30 mouse cellular contexts compared by ENCODE assay signal in the genomic region with DNA sequence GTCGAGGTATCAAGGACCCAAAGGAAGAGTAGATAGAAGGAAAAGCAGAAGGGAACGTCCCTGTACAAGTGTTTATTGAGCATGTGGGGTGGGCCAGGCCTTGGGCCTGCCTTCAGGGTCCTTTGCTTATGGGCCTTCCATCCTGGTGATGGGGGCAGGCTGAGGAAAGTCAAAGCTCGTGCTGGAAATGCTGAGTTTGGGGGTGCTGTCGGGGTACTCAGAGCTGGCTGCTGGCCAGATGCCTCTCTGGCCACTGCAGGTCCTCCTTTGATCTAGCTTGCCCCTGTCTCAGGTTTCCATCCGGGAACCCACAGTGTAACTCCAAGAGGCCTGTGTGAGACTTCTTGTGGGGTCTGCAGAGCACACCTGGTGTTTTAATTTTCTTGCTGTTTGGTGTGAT. TPM values are rescaled to one million over a fixed set of nuclear protein-coding genes. Genes with fewer than 3 reads are reported as not detected.
DNase-seq lines count a peak whose midpoint lies in the region; ATAC-seq and TF ChIP-seq lines count a peak whose summit lies in the region.
"Had no signal": no experiment of that assay in that cellular context is flagged by ENCODE, and none has a peak within 500 bp of the region (broad histone marks: within the 10 kb centered on the region; RNA-seq: fewer than 3 reads in every experiment).

No protein-coding gene starts in this region.

- TF ChIP-seq POLR2A in bone marrow, adult 2 months (IDR thresholded peaks at IDR 0.05; ENCODE audit: borderline replicate concordance, control insufficient read depth, low read depth, low read length), result no peak

- intact Hi-C loops in left cerebral cortex, postnatal 25 days (cut with DNase I), result no loop called here
- intact Hi-C loops in left cerebral cortex, postnatal 14 days (cut with DNase I), result no loop called here

- H3K27me3 ChIP-seq in heart, embryonic 12.5 days (replicated peaks), result peaks cover 44% of the 10 kb centered on the region
- peaks cover 25% of the 10 kb centered on the region for H3K27me3 ChIP-seq in limb, embryonic 12.5 days
- H3K27me3 ChIP-seq in liver, postnatal 0 days (ENCODE audit: insufficient read depth, low read length), result peaks cover 5% of the 10 kb centered on the region; the same call in 1 of the 2 replicates

- H3K4me1 ChIP-seq in heart, embryonic 12.5 days (replicated peaks), result peaks cover 7% of the 10 kb centered on the region
- peaks cover 2% of the 10 kb centered on the region; the same call in 1 of the 2 replicates for H3K4me1 ChIP-seq in bone marrow, adult 2 months (ENCODE audit: control insufficient read depth, insufficient read depth, low read length)
- H3K4me1 ChIP-seq in limb, embryonic 12.5 days (replicated peaks), result peaks cover 16% of the 10 kb centered on the region
- peaks cover 3% of the 10 kb centered on the region for H3K4me1 ChIP-seq in liver, postnatal 0 days (ENCODE audit: insufficient read depth)

- peak; percentile 16; the same call in 1 of the 2 replicates for ATAC-seq in heart, embryonic 12.5 days (ENCODE audit: insufficient number of reproducible peaks, low FRiP score)
- ATAC-seq in limb, embryonic 12.5 days (ENCODE audit: insufficient number of reproducible peaks, insufficient read depth, low FRiP score, low TSS enrichment, low read depth), result no peak
- ATAC-seq in liver, postnatal 0 days, result no peak
- ATAC-seq: forebrain, embryonic 14.5 days; midbrain, embryonic 13.5 days had no signal

- no peaks in the 10 kb centered on the region for H3K9me3 ChIP-seq in heart, embryonic 12.5 days (replicated peaks)
- H3K9me3 ChIP-seq in limb, embryonic 12.5 days, result no peaks in the 10 kb centered on the region
- no peaks in the 10 kb centered on the region for H3K9me3 ChIP-seq in liver, postnatal 0 days (ENCODE audit: low read length)
- H3K9me3 ChIP-seq: embryonic facial prominence, embryonic 15.5 days; limb, embryonic 13.5 days; lung, embryonic 15.5 days; megakaryocyte, embryonic 14.5 days; midbrain, embryonic 13.5 days; neural tube, embryonic 13.5 days had no signal

- H3K36me3 ChIP-seq in heart, embryonic 12.5 days, result no peaks in the 10 kb centered on the region
- no peaks in the 10 kb centered on the region for H3K36me3 ChIP-seq in limb, embryonic 12.5 days
- no peaks in the 10 kb centered on the region for H3K36me3 ChIP-seq in liver, postnatal 0 days (replicated peaks; ENCODE audit: insufficient read depth, low read length)
- H3K36me3 ChIP-seq: embryonic facial prominence, embryonic 15.5 days; limb, embryonic 13.5 days; lung, embryonic 15.5 days; midbrain, embryonic 13.5 days; neural tube, embryonic 13.5 days had no signal

- WGBS in heart, embryonic 12.5 days, result 55% methylated on average over 5 of the region's 5 CpGs
- WGBS in bone marrow, adult 2 months, result 73% methylated on average over 5 of the region's 5 CpGs
- WGBS in limb, embryonic 12.5 days, result 13% methylated on average over 5 of the region's 5 CpGs
- WGBS in liver, postnatal 0 days (ENCODE audit: insufficient replicate concordance), result 45% methylated on average over 5 of the region's 5 CpGs

- H3K9ac ChIP-seq in heart, embryonic 12.5 days, result no peak overlapping the region
- H3K9ac ChIP-seq in limb, embryonic 12.5 days (replicated peaks), result no peak overlapping the region
- H3K9ac ChIP-seq in liver, postnatal 0 days (replicated peaks), result no peak overlapping the region
- H3K9ac ChIP-seq: lung, embryonic 15.5 days; neural tube, embryonic 13.5 days had no signal

- no peak for TF ChIP-seq EP300 in liver, postnatal 0 days (IDR thresholded peaks at IDR 0.05; ENCODE audit: low read depth)

- TF ChIP-seq CTCF in bone marrow, adult 2 months (IDR thresholded peaks at IDR 0.05; ENCODE audit: control insufficient read depth, insufficient read depth, low read length), result no peak
- no peak for TF ChIP-seq CTCF in liver, postnatal 0 days (IDR thresholded peaks at IDR 0.05; ENCODE audit: low read depth)

- no peak overlapping the region for H3K4me3 ChIP-seq in heart, embryonic 12.5 days
- H3K4me3 ChIP-seq in bone marrow, adult 2 months (replicated peaks; ENCODE audit: control insufficient read depth, low read depth, low read length), result no peak overlapping the region
- no peak overlapping the region for H3K4me3 ChIP-seq in limb, embryonic 12.5 days (replicated peaks)
- H3K4me3 ChIP-seq in liver, postnatal 0 days (ENCODE audit: low read depth, low read length), result no peak overlapping the region
- H3K4me3 ChIP-seq: left cerebral cortex, adult 2 months; myocyte had no signal

- no peak overlapping the region for H3K27ac ChIP-seq in heart, embryonic 12.5 days (ENCODE audit: poor library complexity, severe bottlenecking)
- 0 out of 2 replicates have a peak overlapping the region, but pooled peaks have one; percentile 21 for H3K27ac ChIP-seq in bone marrow, adult 2 months (ENCODE audit: control insufficient read depth, insufficient read depth, low read depth, low read length, poor library complexity)
- no peak overlapping the region for H3K27ac ChIP-seq in limb, embryonic 12.5 days
- H3K27ac ChIP-seq in liver, postnatal 0 days (ENCODE audit: low read depth), result no peak overlapping the region
- H3K27ac ChIP-seq: embryonic facial prominence, embryonic 15.5 days; hindbrain, postnatal 0 days; left cerebral cortex, adult 2 months; limb, embryonic 13.5 days; lung, embryonic 15.5 days; midbrain, embryonic 13.5 days; neural tube, embryonic 13.5 days had no signal

- no peak for DNase-seq in heart, adult 18-20 months
- DNase-seq in liver, postnatal 0 days, result no peak
- no peak for DNase-seq in left cerebral cortex, postnatal 25 days (ENCODE audit: low spot score in 2 of 2)
- DNase-seq in left cerebral cortex, postnatal 14 days (ENCODE audit: low spot score in 2 of 2), result no peak
- DNase-seq: adrenal gland, postnatal 25 days; B cell, adult 2 months; cerebellum, adult 9-10 months; gastrocnemius, postnatal 10 days; heart, postnatal 10 days; lung, postnatal 36 days; right cerebral cortex, adult 18-20 months; thymus, adult 18-20 months had no signal

- H3K4me2 ChIP-seq in heart, embryonic 12.5 days, result no peak overlapping the region
- H3K4me2 ChIP-seq in limb, embryonic 12.5 days, result peak overlapping the region; percentile 59; the same call in 1 of the 2 replicates
- peak overlapping the region; percentile 71; the same call in 1 of the 2 replicates for H3K4me2 ChIP-seq in liver, postnatal 0 days (ENCODE audit: low read depth, low read length)

RNA-seq across cellular contexts. Expression of a gene that starts 0.8 kb away (rescaled TPM):
- 0.97 TPM in 1 of 2 replicates, not detected in the other for polyA plus RNA-seq in heart, embryonic 12.5 days (2016; fragmentation: Nextera tagmentation; extraction: Ambion mirVana)
- total RNA-seq in heart, adult 18-20 months (2021), result not detected
- polyA plus RNA-seq in bone marrow, adult 2 months (2011; ENCODE audit: insufficient read depth, insufficient read length, low replicate concordance, missing spikeins), result 5.1 and 6.9 TPM in 2 replicates
- 0.65 and 0.72 TPM in 2 replicates for polyA plus RNA-seq in limb, embryonic 12.5 days (2016; fragmentation: Nextera tagmentation; extraction: Ambion mirVana)
- 9.2 and 10.3 TPM in 2 replicates for polyA plus RNA-seq in liver, postnatal 0 days (2015; fragmentation: Nextera tagmentation; extraction: Ambion mirVana)
- under 1 TPM in 1 of 2 experiments, not detected in 1; 0.71 TPM for total RNA-seq in left cerebral cortex, postnatal 25 days (2021)
- not detected for total RNA-seq in left cerebral cortex, postnatal 14 days (2021)
- total RNA-seq: adrenal gland, postnatal 25 days; CH12.LX; heart, postnatal 10 days had no signal
- polyA plus RNA-seq: forebrain, embryonic 14.5 days; lung, embryonic 15.5 days had no signal

RNA-seq across cellular contexts. Expression of a gene that starts 14.2 kb away (rescaled TPM):
- polyA plus RNA-seq in heart, embryonic 12.5 days (2016; fragmentation: Nextera tagmentation; extraction: Ambion mirVana), result not detected in 2 replicates
- total RNA-seq in heart, adult 18-20 months (2021), result not detected
- not detected in 2 replicates for polyA plus RNA-seq in bone marrow, adult 2 months (2011; ENCODE audit: insufficient read depth, insufficient read length, low replicate concordance, missing spikeins)
- not detected in 2 replicates for polyA plus RNA-seq in limb, embryonic 12.5 days (2016; fragmentation: Nextera tagmentation; extraction: Ambion mirVana)
- not detected in 2 replicates for polyA plus RNA-seq in liver, postnatal 0 days (2015; fragmentation: Nextera tagmentation; extraction: Ambion mirVana)
- total RNA-seq in left cerebral cortex, postnatal 25 days (2021), result not detected
- total RNA-seq in left cerebral cortex, postnatal 14 days (2021), result not detected
- total RNA-seq: adrenal gland, postnatal 25 days; CH12.LX; heart, postnatal 10 days; hindbrain, postnatal 0 days; left cerebral cortex, adult 2 months had no signal
- polyA plus RNA-seq: embryonic facial prominence, embryonic 15.5 days; forebrain, embryonic 14.5 days; hindbrain, embryonic 11.5 days; hindbrain, postnatal 0 days; intestine, postnatal 0 days; kidney, embryonic 16.5 days; limb, embryonic 13.5 days; lung, embryonic 15.5 days; midbrain, embryonic 13.5 days; neural tube, embryonic 13.5 days; stomach, embryonic 16.5 days had no signal

RNA-seq across cellular contexts. Expression of a gene that starts 21.1 kb away (rescaled TPM):
- 1.3 and 1.4 TPM in 2 replicates for polyA plus RNA-seq in heart, embryonic 12.5 days (2016; fragmentation: Nextera tagmentation; extraction: Ambion mirVana)
- total RNA-seq in heart, adult 18-20 months (2021), result 10 to 100 TPM; 13.2 to 14.8 TPM
- polyA plus RNA-seq in bone marrow, adult 2 months (2011; ENCODE audit: insufficient read depth, insufficient read length, low replicate concordance, missing spikeins), result 5.3 and 8.5 TPM in 2 replicates
- 1.6 and 2.9 TPM in 2 replicates for polyA plus RNA-seq in limb, embryonic 12.5 days (2016; fragmentation: Nextera tagmentation; extraction: Ambion mirVana)
- polyA plus RNA-seq in liver, postnatal 0 days (2015; fragmentation: Nextera tagmentation; extraction: Ambion mirVana), result 2.2 TPM in 2 replicates
- 1 to 10 TPM; 8.2 to 10.0 TPM for total RNA-seq in left cerebral cortex, postnatal 25 days (2021)
- total RNA-seq in left cerebral cortex, postnatal 14 days (2021), result 10 to 100 TPM in 1 of 2 experiments, 1 to 10 TPM in 1; 9.6 to 10.0 TPM

RNA-seq across cellular contexts. Expression of a gene that starts 21.4 kb away (rescaled TPM):
- 0.06 and 0.65 TPM in 2 replicates for polyA plus RNA-seq in heart, embryonic 12.5 days (2016; fragmentation: Nextera tagmentation; extraction: Ambion mirVana)
- total RNA-seq in heart, adult 18-20 months (2021), result 1 to 10 TPM; 1.5 to 2.1 TPM
- 0.81 and 1.2 TPM in 2 replicates for polyA plus RNA-seq in bone marrow, adult 2 months (2011; ENCODE audit: insufficient read depth, insufficient read length, low replicate concordance, missing spikeins)
- 0.68 and 0.87 TPM in 2 replicates for polyA plus RNA-seq in limb, embryonic 12.5 days (2016; fragmentation: Nextera tagmentation; extraction: Ambion mirVana)
- 5.4 and 6.0 TPM in 2 replicates for polyA plus RNA-seq in liver, postnatal 0 days (2015; fragmentation: Nextera tagmentation; extraction: Ambion mirVana)
- total RNA-seq in left cerebral cortex, postnatal 25 days (2021), result 1 to 10 TPM; 2.7 to 4.1 TPM
- total RNA-seq in left cerebral cortex, postnatal 14 days (2021), result 1 to 10 TPM; 4.1 to 4.5 TPM
- total RNA-seq: CH12.LX had no signal

RNA-seq across cellular contexts. Expression of a gene that starts 24.1 kb away (rescaled TPM):
- not detected in 2 replicates for polyA plus RNA-seq in heart, embryonic 12.5 days (2016; fragmentation: Nextera tagmentation; extraction: Ambion mirVana)
- not detected for total RNA-seq in heart, adult 18-20 months (2021)
- polyA plus RNA-seq in bone marrow, adult 2 months (2011; ENCODE audit: insufficient read depth, insufficient read length, low replicate concordance, missing spikeins), result not detected in 2 replicates
- polyA plus RNA-seq in limb, embryonic 12.5 days (2016; fragmentation: Nextera tagmentation; extraction: Ambion mirVana), result not detected in 2 replicates
- polyA plus RNA-seq in liver, postnatal 0 days (2015; fragmentation: Nextera tagmentation; extraction: Ambion mirVana), result not detected in 2 replicates
- under 1 TPM; 0.27 to 0.39 TPM for total RNA-seq in left cerebral cortex, postnatal 25 days (2021)
- total RNA-seq in left cerebral cortex, postnatal 14 days (2021), result under 1 TPM; 0.27 to 0.29 TPM
- total RNA-seq: adrenal gland, postnatal 25 days; CH12.LX; gastrocnemius, postnatal 10 days; heart, postnatal 10 days had no signal
- polyA plus RNA-seq: embryonic facial prominence, embryonic 15.5 days; hindbrain, embryonic 11.5 days; intestine, postnatal 0 days; kidney, embryonic 16.5 days; limb, embryonic 13.5 days; lung, embryonic 15.5 days; midbrain, embryonic 13.5 days; myocyte; neural tube, embryonic 13.5 days; stomach, embryonic 16.5 days had no signal
